Mouse (Mus musculus) midbrain, postnatal 0 days (tissue): ENCODE results near the gene Prpf6. TPM values are rescaled to one million over a fixed set of nuclear protein-coding genes. Genes with fewer than 3 reads are reported as not detected.
A peak's percentile ranks its signal among the peaks of the same experiment; 100 is the strongest.

Experiments used
- ATAC-seq: fragments of 200-750 bp; cut with Nextera tagmentation; 2 replicates; pipeline ENCODE4 v1.8.0; 2017; ENCODE audit warnings: moderate number of reproducible peaks, mild to moderate bottlenecking, moderate TSS enrichment, moderate library complexity; ENCODE audit not compliant: low FRiP score
- DNase-seq: peaks from one replicate; pipeline ENCODE4 v3.0.0-alpha.2; 2015; ENCODE audit warnings: low spot score
- H3K27ac ChIP-seq: fragments of 300-500 bp; sonication (generic); 2 replicates; pipeline ENCODE4 v1.5.1; 2014; ENCODE audit warnings: low read depth, mild to moderate bottlenecking, low read length, mixed read lengths
- H3K27me3 ChIP-seq: fragments of 300-500 bp; sonication (generic); 2 replicates; pipeline ENCODE4 v1.6.1; 2014; ENCODE audit warnings: low read length, control low read depth, mixed read lengths; ENCODE audit not compliant: insufficient read depth
- H3K36me3 ChIP-seq: fragments of 300-500 bp; sonication (generic); 2 replicates; pipeline ENCODE4 v1.6.1; 2014; ENCODE audit warnings: low read length, control low read depth, mixed read lengths; ENCODE audit not compliant: insufficient read depth
- H3K4me1 ChIP-seq: fragments of 300-500 bp; sonication (generic); 2 replicates; pipeline ENCODE4 v1.6.1; 2014; ENCODE audit warnings: mild to moderate bottlenecking, control low read depth, antibody characterized with exemption, low read length, mixed read lengths; ENCODE audit not compliant: insufficient read depth
- H3K4me2 ChIP-seq: fragments of 300-500 bp; sonication (generic); 2 replicates; pipeline ENCODE4 v1.6.1; 2014; ENCODE audit warnings: low read depth, mild to moderate bottlenecking, low read length, mixed read lengths; ENCODE audit not compliant: poor library complexity, severe bottlenecking
- H3K4me3 ChIP-seq: fragments of 300-500 bp; sonication (generic); 2 replicates; pipeline ENCODE4 v1.5.1; 2014; ENCODE audit warnings: low read depth, mild to moderate bottlenecking, low read length, moderate library complexity
- H3K9ac ChIP-seq: fragments of 300-500 bp; sonication (generic); replicated peaks from 2 replicates; pipeline ENCODE4 v1.6.1; 2014; ENCODE audit warnings: mild to moderate bottlenecking, low read length, moderate library complexity, mixed read lengths; ENCODE audit not compliant: poor library complexity, severe bottlenecking
- H3K9me3 ChIP-seq: fragments of 300-500 bp; sonication (generic); 2 replicates; pipeline ENCODE4 v1.6.1; 2016; ENCODE audit warnings: low read length, control low read depth
- CTCF ChIP-seq: IDR thresholded peaks from 2 replicates; pipeline ENCODE4 v1.5.1; 2016; ENCODE audit warnings: antibody characterized with exemption, mild to moderate bottlenecking
- WGBS: fragments of 180-500 bp; shearing (Covaris S2); extraction: QIAGEN DNeasy Blood & Tissue Kit; methylation state at CpG from one replicate; pipeline ENCODE4 v1.1.7; 2014; 5-methylcytosine and 5-hydroxymethylcytosine counted together
- polyA plus RNA-seq: library from polyadenylated mRNA; unstranded; fragments of >200 nt; fragmentation: Nextera tagmentation; extraction: Ambion mirVana; gene quantifications from 2 replicates; pipeline ENCODE4 v1.2.1, GENCODE M21; 2015
- total RNA-seq: library from RNA; depleted of rRNA; stranded (reverse); fragments of >200 nt; gene quantifications from 2 replicates; pipeline ENCODE4 v1.2.3, GENCODE M21; 2014; rRNA removed

The Prpf6 gene
- 34.4 and 39.3 TPM in 2 replicates for total RNA-seq
- 40.5 and 40.6 TPM in 2 replicates for polyA plus RNA-seq

- TF ChIP-seq CTCF = no peak
- Histone ChIP-seq H3K4me3 (peak within 1 kb of the TSS; percentile 84), H3K27ac (peak within 1 kb of the TSS; percentile 91), H3K9me3 (no peaks in the 10 kb centered on the region), H3K4me2 (peak within 1 kb of the TSS; percentile 69), H3K9ac (peak within 1 kb of the TSS; percentile 97), H3K27me3 (no peaks in the 10 kb centered on the region), H3K4me1 (peaks cover 12% of the 10 kb centered on the region), H3K36me3 (peaks cover 46% of the 10 kb centered on the region)
- ATAC-seq (no peak), DNase-seq (no peak)
- 7% methylated on average over 5 of the region's 5 CpGs for WGBS
These were observed at the start of gene Prpf6 for GRCm38 (mm10) chr2:181591528-181592085. TSS of gene Prpf6 (plus strand) at chr2:181591868.

GRCm38 (mm10) chr2:181546142-181546541, 45.5 kb upstream of the Prpf6 start:
- no peak for TF ChIP-seq CTCF
- H3K9ac ChIP-seq = no peak overlapping the region
- no peak overlapping the region for H3K4me3 ChIP-seq
- DNase-seq = no peak
- H3K27ac ChIP-seq = no peak overlapping the region
- peaks cover 35% of the 10 kb centered on the region for H3K36me3 ChIP-seq
- WGBS = 94% methylated on average over 7 of the region's 7 CpGs
- no peaks in the 10 kb centered on the region for H3K4me1 ChIP-seq
- no peaks in the 10 kb centered on the region for H3K9me3 ChIP-seq
- no peaks in the 10 kb centered on the region for H3K27me3 ChIP-seq
- no peak overlapping the region for H3K4me2 ChIP-seq
- no peak for ATAC-seq

DNA sequence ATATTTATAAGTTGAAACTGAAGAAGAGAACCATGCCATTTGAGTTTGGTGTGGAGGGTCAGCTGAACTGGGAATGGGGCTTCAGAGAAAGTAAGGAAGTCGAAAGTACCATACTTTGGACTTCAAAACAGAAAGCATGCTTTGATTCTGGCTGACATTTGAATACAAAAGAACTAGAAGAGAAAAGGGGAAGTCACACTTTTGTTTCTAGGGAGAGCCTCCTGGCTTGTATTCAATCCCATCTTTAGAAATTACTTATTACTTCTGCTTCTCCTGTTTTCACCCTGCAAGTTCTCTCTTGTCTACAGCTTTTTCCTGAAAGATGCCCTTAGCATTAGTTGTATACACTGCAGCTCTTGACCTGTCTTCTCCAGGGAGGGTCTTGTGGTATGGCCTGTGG, 43.4 kb upstream of the Prpf6 start:
- TF ChIP-seq CTCF = no peak
- Histone ChIP-seq H3K4me1 (no peaks in the 10 kb centered on the region), H3K4me3 (no peak overlapping the region), H3K36me3 (peaks cover 51% of the 10 kb centered on the region), H3K27me3 (no peaks in the 10 kb centered on the region), H3K9me3 (no peaks in the 10 kb centered on the region), H3K4me2 (no peak overlapping the region), H3K9ac (no peak overlapping the region), H3K27ac (no peak overlapping the region)
- 79% methylated on average over 1 of the region's 1 CpGs for WGBS
- no peak for DNase-seq
- no peak for ATAC-seq

- no peak for ATAC-seq
- peaks cover 51% of the 10 kb centered on the region for H3K36me3 ChIP-seq
- WGBS = 92% methylated on average over 5 of the region's 5 CpGs
These were observed 43.0 kb upstream of the Prpf6 start for GRCm38 (mm10) chr2:181548682-181549081.

GRCm38 (mm10) chr2:181550233-181550632, 41.4 kb upstream of the Prpf6 start:
- Histone ChIP-seq H3K4me3 (no peak overlapping the region), H3K27me3 (no peaks in the 10 kb centered on the region), H3K9ac (no peak overlapping the region), H3K4me1 (no peaks in the 10 kb centered on the region), H3K4me2 (no peak overlapping the region), H3K9me3 (no peaks in the 10 kb centered on the region), H3K27ac (no peak overlapping the region), H3K36me3 (peaks cover 51% of the 10 kb centered on the region)
- no peak for DNase-seq
- TF ChIP-seq CTCF = no peak
- no peak for ATAC-seq
- 98% methylated on average over 2 of the region's 2 CpGs for WGBS

More at GRCm38 (mm10) chr2:181548682-181549081, 43.0 kb upstream of the Prpf6 start:
- H3K9ac ChIP-seq = no peak overlapping the region
- H3K27ac ChIP-seq = no peak overlapping the region
- no peak overlapping the region for H3K4me2 ChIP-seq
- TF ChIP-seq CTCF = no peak
- H3K27me3 ChIP-seq = no peaks in the 10 kb centered on the region
- H3K4me3 ChIP-seq = no peak overlapping the region
- no peaks in the 10 kb centered on the region for H3K9me3 ChIP-seq
- no peaks in the 10 kb centered on the region for H3K4me1 ChIP-seq
- no peak for DNase-seq

DNA sequence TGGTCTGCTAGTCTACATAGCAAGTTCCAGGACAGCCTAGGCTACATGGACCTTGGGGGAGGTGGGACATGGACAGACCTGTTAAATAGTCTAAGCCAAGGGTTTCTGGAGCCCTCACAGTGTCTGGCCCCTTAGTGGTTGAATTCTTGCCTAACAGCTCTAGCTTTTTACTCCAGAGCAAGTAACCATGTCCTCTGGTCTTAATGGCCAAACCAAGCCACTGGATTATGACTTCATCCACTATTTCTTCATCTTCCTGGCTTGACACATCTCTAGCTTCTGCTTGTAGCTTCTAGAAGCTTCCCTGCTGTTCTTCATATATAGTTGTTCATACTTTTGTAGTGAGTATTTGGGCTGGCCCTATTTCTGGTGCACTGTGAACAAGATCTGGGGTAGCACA, 37.9 kb upstream of the Prpf6 start:
- ATAC-seq = no peak
- no peak for TF ChIP-seq CTCF
- no peak overlapping the region for H3K27ac ChIP-seq
- no peaks in the 10 kb centered on the region for H3K4me1 ChIP-seq
- no peak overlapping the region for H3K4me2 ChIP-seq
- H3K27me3 ChIP-seq = no peaks in the 10 kb centered on the region
- H3K9me3 ChIP-seq = no peaks in the 10 kb centered on the region
- no peak overlapping the region for H3K4me3 ChIP-seq
- DNase-seq = no peak
- H3K9ac ChIP-seq = no peak overlapping the region
- H3K36me3 ChIP-seq = peaks cover 39% of the 10 kb centered on the region
